Mouse (Mus musculus): ENCODE data around the gene Olfr610. TPM values are rescaled to one million over a fixed set of nuclear protein-coding genes. Genes with fewer than 3 reads are reported as not detected.

Gene Olfr610
- total RNA-seq (2023): not detected

GRCm38 (mm10) chr7:103512022-103512421 lies at the start of gene Olfr610:
Gene Olfr610 (minus strand): TSS chr7:103512122.

GRCm38 (mm10) chr7:103555779-103556178 lies 43.9 kb upstream of the Olfr610 start, which contains the start of gene Olfr615:
Gene Olfr615 (plus strand): TSS chr7:103556079.

GRCm38 (mm10) chr7:103547774-103548173 lies 35.9 kb upstream of the Olfr610 start, which contains the start of gene Olfr613:
Gene Olfr613 (plus strand): TSS chr7:103548074.

GRCm38 (mm10) chr7:103542617-103543016 lies 30.7 kb upstream of the Olfr610 start, which contains the start of gene Olfr612:
Gene Olfr612 (minus strand): TSS chr7:103542717.

DNA sequence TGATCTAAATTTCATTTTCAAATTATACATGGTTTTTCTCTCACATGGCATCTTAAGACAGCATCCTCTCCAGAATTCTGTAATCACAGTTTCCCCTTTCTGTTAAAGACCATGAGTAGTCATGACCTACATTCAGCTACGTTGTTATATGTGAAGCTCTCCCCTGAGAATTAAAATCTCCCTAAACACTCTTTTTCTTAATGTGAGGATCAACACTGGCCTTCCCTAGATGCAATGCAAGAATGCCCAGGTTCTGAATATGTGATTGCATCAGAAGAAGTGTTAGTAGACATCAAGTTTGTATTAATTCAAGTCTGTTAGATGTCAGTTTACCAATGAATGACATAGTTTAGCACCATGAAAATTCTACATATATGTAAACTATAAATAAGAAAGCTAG lies 8.8 kb upstream of the Olfr610 start, which contains the start of gene Olfr611:
TSS of gene Olfr611 (minus strand) at position 101 of the 400 bp plus-strand sequence.

DNA sequence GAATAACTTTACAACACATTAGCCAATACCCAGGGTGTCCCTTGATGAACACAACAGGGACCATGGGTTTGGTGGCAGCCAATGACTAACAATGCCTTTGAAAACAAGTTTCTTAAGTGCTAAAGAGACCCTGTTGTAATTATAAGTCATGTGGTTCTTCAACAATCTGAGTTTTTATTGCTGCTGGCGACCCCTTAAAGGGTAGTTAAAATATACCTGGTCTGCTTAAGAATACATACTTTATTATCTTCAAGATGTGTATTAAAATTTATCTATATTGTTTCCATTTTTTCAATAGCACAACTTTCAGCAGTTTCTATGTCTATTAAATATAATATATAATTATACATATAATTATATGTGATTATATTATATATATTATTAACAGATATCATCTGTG lies 14.0 kb downstream of the Olfr610 start, which contains the start of gene Olfr609:
TSS of gene Olfr609 (minus strand) at position 101 of the 400 bp plus-strand sequence.

DNA sequence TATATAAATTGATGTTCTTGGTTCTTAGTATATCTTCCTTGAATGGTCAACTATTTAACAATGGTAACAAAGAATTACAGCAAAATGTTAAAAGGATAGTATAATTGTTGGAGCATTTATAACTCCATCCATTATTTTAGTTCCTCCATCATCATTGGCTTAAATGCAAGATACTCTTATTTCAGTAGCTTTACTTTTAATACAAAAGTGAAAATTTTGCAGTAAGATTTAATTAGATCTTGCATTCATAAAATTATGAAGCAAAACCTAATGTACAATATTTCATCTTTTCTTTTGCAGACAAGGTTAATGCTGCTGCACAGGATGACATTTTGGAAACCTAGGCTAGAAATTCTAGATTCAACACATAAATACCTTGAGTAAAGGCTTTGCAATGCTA lies 42.3 kb downstream of the Olfr610 start, which contains the start of gene Olfr608:
TSS of gene Olfr608 (plus strand) at position 301 of the 400 bp plus-strand sequence.

Other genes with a start within 250 kb of the Olfr610 start
- gene Olfr596, start 206.5 kb downstream of the Olfr610 start, total RNA-seq (2023): not detected
- gene Olfr597, start 195.8 kb downstream of the Olfr610 start, total RNA-seq (2023): not detected
- not detected for gene Olfr598, start 188.6 kb downstream of the Olfr610 start, total RNA-seq (2023)
- gene Olfr599, start 176.2 kb downstream of the Olfr610 start, total RNA-seq (2023): not detected
- gene Olfr600, start 162.5 kb downstream of the Olfr610 start, total RNA-seq (2023): not detected
- not detected for gene Olfr601, start 149.5 kb downstream of the Olfr610 start, total RNA-seq (2023)
- not detected for gene Olfr603, start 125.9 kb downstream of the Olfr610 start, total RNA-seq (2023)
- gene Usp17lc, start 97.0 kb downstream of the Olfr610 start, total RNA-seq (2023): not detected
- not detected for gene Olfr605, start 66.7 kb downstream of the Olfr610 start, total RNA-seq (2023)
- gene Olfr606, start 63.1 kb downstream of the Olfr610 start, total RNA-seq (2023): not detected
- not detected for gene Olfr607, start 48.0 kb downstream of the Olfr610 start, total RNA-seq (2023)
- not detected for gene Olfr608, start 42.2 kb downstream of the Olfr610 start, total RNA-seq (2023)
- not detected for gene Olfr609, start 14.1 kb downstream of the Olfr610 start, total RNA-seq (2023)
- not detected for gene Olfr611, start 8.7 kb upstream of the Olfr610 start, total RNA-seq (2023)
- not detected for gene Olfr612, start 30.6 kb upstream of the Olfr610 start, total RNA-seq (2023)
- gene Olfr613, start 36.0 kb upstream of the Olfr610 start, total RNA-seq (2023): not detected
- not detected for gene Olfr615, start 44.0 kb upstream of the Olfr610 start, total RNA-seq (2023)
- not detected for gene Olfr616, start 57.0 kb upstream of the Olfr610 start, total RNA-seq (2023)
- not detected for gene Olfr617, start 60.9 kb upstream of the Olfr610 start, total RNA-seq (2023)
- not detected for gene Olfr618, start 78.0 kb upstream of the Olfr610 start, total RNA-seq (2023)
- gene Olfr619, start 88.5 kb upstream of the Olfr610 start, total RNA-seq (2023): not detected
- not detected for gene Olfr620, start 100.4 kb upstream of the Olfr610 start, total RNA-seq (2023)
- gene Olfr622, start 130.6 kb upstream of the Olfr610 start, total RNA-seq (2023): not detected
- not detected for gene Olfr623, start 151.6 kb upstream of the Olfr610 start, total RNA-seq (2023)
- not detected for gene Olfr624, start 159.1 kb upstream of the Olfr610 start, total RNA-seq (2023)
- gene Olfr625-ps1, start 170.6 kb upstream of the Olfr610 start, total RNA-seq (2023): not detected
- not detected for gene Olfr243, start 202.5 kb upstream of the Olfr610 start, total RNA-seq (2023)
- not detected for gene Olfr628, start 218.3 kb upstream of the Olfr610 start, total RNA-seq (2023)
- gene Olfr629, start 232.8 kb upstream of the Olfr610 start, total RNA-seq (2023): not detected
- not detected for gene Olfr630, start 245.2 kb upstream of the Olfr610 start, total RNA-seq (2023)